Mouse (Mus musculus): ENCODE results near the gene Clec5a. TPM values are rescaled to one million over a fixed set of nuclear protein-coding genes. Genes with fewer than 3 reads are reported as not detected.

Clec5a gene
- total RNA-seq, 2 experiments from 2014 or later, result 1.2 to 1.4 TPM

GRCm38 (mm10) chr6:40576305-40576704, 9.3 kb downstream of the Clec5a start:
- no peak overlapping the region for H3K27ac ChIP-seq
- TF ChIP-seq CTCF (IDR thresholded peaks at IDR 0.05), result no peak
- no peak overlapping the region for H3K4me3 ChIP-seq
- no peak for DNase-seq (ENCODE audit: extremely low spot score in 1 of 2, low spot score in 2 of 2)
- intact Hi-C loops (cut with DNase I), result no loop called here

- intact Hi-C loops (cut with DNase I), result no loop called here
- no peak for DNase-seq (ENCODE audit: extremely low spot score in 1 of 2, low spot score in 2 of 2)
- TF ChIP-seq CTCF (IDR thresholded peaks at IDR 0.05), result no peak
- Histone ChIP-seq H3K4me3 (no peak overlapping the region), H3K27ac (no peak overlapping the region)
These were observed 12.0 kb downstream of the Clec5a start for GRCm38 (mm10) chr6:40573618-40574017.

- intact Hi-C loops (cut with DNase I), result no loop called here
- no peak within 1 kb of the TSS for H3K27ac ChIP-seq
- no peak for TF ChIP-seq CTCF (IDR thresholded peaks at IDR 0.05)
- no peak for DNase-seq (ENCODE audit: extremely low spot score in 1 of 2, low spot score in 2 of 2)
- H3K4me3 ChIP-seq, result no peak within 1 kb of the TSS
These were observed 16.4 kb downstream of the Clec5a start, which contains the start of gene Olfr460 for GRCm38 (mm10) chr6:40569187-40569586. TSS of gene Olfr460 (plus strand) at chr6:40569487.

- DNase-seq (ENCODE audit: extremely low spot score in 1 of 2, low spot score in 2 of 2), result no peak
- no peak within 1 kb of the TSS for H3K27ac ChIP-seq
- intact Hi-C loops (cut with DNase I), result no loop called here
- no peak for TF ChIP-seq CTCF (IDR thresholded peaks at IDR 0.05)
- H3K4me3 ChIP-seq, result no peak within 1 kb of the TSS
These were observed 30.7 kb downstream of the Clec5a start, which contains the start of gene Olfr461 for GRCm38 (mm10) chr6:40554950-40555349. TSS of gene Olfr461 (minus strand) at chr6:40555050.

GRCm38 (mm10) chr6:40544690-40545089, 40.9 kb downstream of the Clec5a start:
- intact Hi-C loops (cut with DNase I), result no loop called here
- H3K4me3 ChIP-seq, result no peak overlapping the region
- DNase-seq (ENCODE audit: extremely low spot score in 1 of 2, low spot score in 2 of 2), result no peak
- H3K27ac ChIP-seq, result no peak overlapping the region
- no peak for TF ChIP-seq CTCF (IDR thresholded peaks at IDR 0.05)

Other genes with a start within 250 kb of the Clec5a start
- gene E330009J07Rik, start 149.7 kb downstream of the Clec5a start, total RNA-seq (2021), result 10 to 100 TPM; 57.2 to 65.2 TPM
- under 1 TPM in 1 of 2 experiments, not detected in 1; 0.41 TPM for gene Wee2, start 146.7 kb downstream of the Clec5a start, total RNA-seq (2021)
- 10 to 100 TPM; 30.2 to 30.9 TPM for gene Ssbp1, start 114.5 kb downstream of the Clec5a start, total RNA-seq (2021)
- under 1 TPM; 0.32 to 0.33 TPM for gene Tas2r137, start 94.6 kb downstream of the Clec5a start, total RNA-seq (2021)
- not detected for gene Tas2r108, start 92.3 kb downstream of the Clec5a start, total RNA-seq (2021)
- not detected for gene Prss37, start 66.3 kb downstream of the Clec5a start, total RNA-seq (2021)
- not detected for gene Olfr461, start 30.8 kb downstream of the Clec5a start, total RNA-seq (2021)
- not detected for gene Olfr460, start 16.3 kb downstream of the Clec5a start, total RNA-seq (2021)
- not detected for gene Tas2r138, start 27.5 kb upstream of the Clec5a start, total RNA-seq (2021)
- gene Mgam, start 43.0 kb upstream of the Clec5a start, total RNA-seq (2021), result under 1 TPM in 1 of 2 experiments, not detected in 1; 0.65 TPM

Measured in left cerebral cortex, adult 2 months (tissue).